ENCODE assay signal across 34 mouse cellular contexts in genomic region chr10:46730601-46731000, GRCm38 (mm10).
"Had no signal": no experiment of that assay in that cellular context is flagged by ENCODE, and none has a peak within 500 bp of the region (broad histone marks: within the 10 kb centered on the region; RNA-seq: fewer than 3 reads in every experiment).

No protein-coding gene starts in this region.

- ATAC-seq: hindbrain, embryonic 16.5 days; hindbrain, postnatal 0 days; inflammation-experienced regulatory T-cells, adult 6 months; intestine, embryonic 15.5 days; intestine, embryonic 16.5 days; intestine, postnatal 0 days had no signal

- H3K4me3 ChIP-seq: heart, embryonic 10.5 days; heart, embryonic 13.5 days; heart, embryonic 15.5 days; hindbrain, embryonic 10.5 days; hindbrain, embryonic 12.5 days; hindbrain, embryonic 13.5 days; hindbrain, embryonic 15.5 days; intestine, embryonic 15.5 days; kidney, embryonic 15.5 days; layer of hippocampus, adult 2 months; left cerebral cortex, adult 2 months had no signal

- H3K27me3 ChIP-seq: heart, embryonic 13.5 days; heart, embryonic 15.5 days; hindbrain, embryonic 12.5 days; hindbrain, embryonic 13.5 days; hindbrain, embryonic 15.5 days; intestine, embryonic 15.5 days; kidney, embryonic 15.5 days had no signal

- H3K4me1 ChIP-seq: heart, embryonic 10.5 days; heart, embryonic 13.5 days; heart, embryonic 15.5 days; hindbrain, embryonic 12.5 days; hindbrain, embryonic 13.5 days; hindbrain, embryonic 15.5 days; intestine, embryonic 15.5 days; kidney, embryonic 15.5 days had no signal

- H3K4me2 ChIP-seq: heart, embryonic 11.5 days; heart, embryonic 13.5 days; heart, embryonic 15.5 days; hindbrain, embryonic 12.5 days; hindbrain, embryonic 13.5 days; hindbrain, embryonic 14.5 days; hindbrain, embryonic 15.5 days; intestine, embryonic 15.5 days; kidney, embryonic 15.5 days had no signal

- H3K27ac ChIP-seq: heart, embryonic 10.5 days; heart, embryonic 13.5 days; heart, embryonic 15.5 days; hindbrain, embryonic 10.5 days; hindbrain, embryonic 12.5 days; hindbrain, embryonic 13.5 days; hindbrain, embryonic 14.5 days; hindbrain, embryonic 15.5 days; hindbrain, postnatal 0 days; intestine, embryonic 15.5 days; kidney, embryonic 15.5 days; kidney, postnatal 0 days; layer of hippocampus, adult 2 months; left cerebral cortex, adult 2 months had no signal

- DNase-seq: heart, postnatal 10 days; heart, postnatal 14 days; heart, postnatal 36 days; heart, postnatal 4 days; kidney, adult 11 months; kidney, adult 18-20 months; kidney, adult 2 months; kidney, adult 8-10 months; kidney, adult 9 months; kidney, postnatal 10 days; kidney, postnatal 14 days; kidney, postnatal 25 days; kidney, postnatal 36 days; kidney, postnatal 4 days; layer of hippocampus, postnatal 36 days had no signal

- H3K9ac ChIP-seq: heart, embryonic 13.5 days; heart, embryonic 15.5 days; hindbrain, embryonic 12.5 days; hindbrain, embryonic 13.5 days; hindbrain, embryonic 14.5 days; hindbrain, embryonic 15.5 days; intestine, embryonic 15.5 days; kidney, embryonic 15.5 days had no signal

- H3K36me3 ChIP-seq: heart, embryonic 10.5 days; heart, embryonic 13.5 days; heart, embryonic 15.5 days; hindbrain, embryonic 10.5 days; hindbrain, embryonic 12.5 days; hindbrain, embryonic 13.5 days; hindbrain, embryonic 15.5 days; intestine, embryonic 15.5 days; kidney, embryonic 15.5 days had no signal

- H3K9me3 ChIP-seq: heart, embryonic 10.5 days; heart, embryonic 13.5 days; heart, embryonic 15.5 days; hindbrain, embryonic 10.5 days; hindbrain, embryonic 12.5 days; hindbrain, embryonic 13.5 days; hindbrain, embryonic 15.5 days; intestine, embryonic 15.5 days; kidney, embryonic 15.5 days had no signal
